Mouse (Mus musculus) ES-Bruce4 (cell line): Measurements from ENCODE around the gene Ndel1. TPM values are rescaled to one million over a fixed set of nuclear protein-coding genes. Genes with fewer than 3 reads are reported as not detected.

Source experiments
- H3K27ac ChIP-seq: 2 replicates; pipeline ENCODE4 v1.5.1; 2012; ENCODE audit warnings: low read length, inconsistent platforms; ENCODE audit not compliant: insufficient read depth
- H3K27me3 ChIP-seq: 2 replicates; pipeline ENCODE4 v1.6.1; 2012; ENCODE audit warnings: mild to moderate bottlenecking, low read length, inconsistent platforms; ENCODE audit not compliant: control insufficient read depth, poor library complexity, insufficient read depth, severe bottlenecking
- H3K36me3 ChIP-seq: 2 replicates; pipeline ENCODE4 v1.6.1; 2012; ENCODE audit warnings: inconsistent platforms, mild to moderate bottlenecking, low read length, moderate library complexity; ENCODE audit not compliant: control insufficient read depth, poor library complexity, insufficient read depth, severe bottlenecking
- H3K4me1 ChIP-seq: one replicate; pipeline ENCODE4 v1.8.1; 2011; ENCODE audit warnings: low read length; ENCODE audit not compliant: control insufficient read depth, insufficient read depth
- H3K4me3 ChIP-seq: 2 replicates; pipeline ENCODE4 v1.5.1; 2011; ENCODE audit warnings: low read depth, mild to moderate bottlenecking, low read length
- H3K9ac ChIP-seq: 2 replicates; pipeline ENCODE4 v1.6.1; 2012; ENCODE audit warnings: low read depth, mild to moderate bottlenecking, inconsistent platforms; ENCODE audit not compliant: poor library complexity, severe bottlenecking
- H3K9me3 ChIP-seq: replicated peaks from 2 replicates; pipeline ENCODE4 v1.6.1; 2012; ENCODE audit warnings: mild to moderate bottlenecking, low read length, inconsistent platforms; ENCODE audit not compliant: control insufficient read depth, poor library complexity, insufficient read depth, severe bottlenecking
- CTCF ChIP-seq: IDR thresholded peaks from one replicate; pipeline ENCODE4 v1.8.1; 2011; ENCODE audit warnings: low read depth, low read length
- EP300 ChIP-seq: IDR thresholded peaks from 2 replicates; pipeline ENCODE4 v1.6.1; 2011; ENCODE audit warnings: low read depth, low read length; ENCODE audit not compliant: insufficient read depth
- POLR2A ChIP-seq: IDR thresholded peaks from one replicate; pipeline ENCODE4 v1.8.1; 2011; ENCODE audit warnings: low read length; ENCODE audit not compliant: insufficient read depth
- polyA plus RNA-seq: library from polyadenylated mRNA; stranded (reverse); fragments of >200 nt; gene quantifications from 2 replicates; pipeline ENCODE4 v1.2.4, GENCODE M21; 2011; ENCODE audit warnings: low read depth; ENCODE audit not compliant: missing spikeins, insufficient read depth, insufficient read length

Gene Ndel1
- polyA plus RNA-seq, 1 experiment, result 71.7 TPM

DNA sequence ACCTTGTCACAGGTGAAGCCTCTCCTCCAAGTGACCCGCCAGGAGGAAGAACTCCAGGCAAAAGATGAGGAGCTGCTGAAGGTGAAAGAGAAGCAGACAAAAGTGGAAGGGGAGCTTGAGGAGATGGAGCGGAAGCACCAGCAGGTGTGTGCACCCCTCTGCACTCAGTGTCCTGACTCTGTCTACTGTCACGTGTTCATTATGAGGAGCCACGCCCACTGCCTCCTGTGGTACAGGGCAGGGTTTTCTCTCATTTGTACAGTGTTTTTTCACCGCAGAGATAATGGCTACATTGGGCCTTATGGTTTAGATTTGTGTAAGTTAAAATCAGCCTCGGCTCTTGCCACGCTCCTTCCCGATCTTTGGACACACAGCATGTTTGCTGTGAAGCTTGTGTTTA is 85.8 kb downstream of the Ndel1 start:
- Histone ChIP-seq H3K4me3 (peak overlapping the region; percentile 24), H3K9ac (no peak overlapping the region), H3K4me1 (no peaks in the 10 kb centered on the region), H3K36me3 (peaks cover 25% of the 10 kb centered on the region), H3K9me3 (no peaks in the 10 kb centered on the region), H3K27ac (no peak overlapping the region), H3K27me3 (no peaks in the 10 kb centered on the region)
- TF ChIP-seq POLR2A, result no peak
- TF ChIP-seq CTCF, result no peak
- TF ChIP-seq EP300, result no peak

DNA sequence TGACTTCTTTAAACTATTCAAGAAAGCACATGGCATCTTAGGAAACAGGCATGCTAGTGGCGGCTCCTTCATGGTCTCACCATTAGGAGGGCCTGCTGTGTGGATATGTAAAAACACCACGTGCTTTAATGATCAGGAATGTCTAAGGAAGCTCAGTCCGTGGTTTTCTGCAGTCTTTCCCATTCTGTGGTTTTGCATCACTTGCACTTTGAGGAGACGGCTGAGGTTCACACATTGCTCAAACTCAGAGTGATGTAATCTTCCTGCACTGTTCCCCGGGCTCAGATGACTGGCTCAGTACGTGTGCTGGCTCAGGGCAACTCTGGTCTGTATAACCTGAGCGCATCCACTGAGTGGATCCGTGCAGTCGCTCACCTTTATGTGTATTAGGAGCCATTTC is 89.3 kb downstream of the Ndel1 start:
- no peak for TF ChIP-seq EP300
- TF ChIP-seq CTCF, result no peak
- TF ChIP-seq POLR2A, result no peak
- no peaks in the 10 kb centered on the region for H3K27me3 ChIP-seq
- H3K9ac ChIP-seq, result no peak overlapping the region
- no peaks in the 10 kb centered on the region for H3K4me1 ChIP-seq
- H3K36me3 ChIP-seq, result peaks cover 11% of the 10 kb centered on the region
- H3K9me3 ChIP-seq, result no peaks in the 10 kb centered on the region
- H3K27ac ChIP-seq, result no peak overlapping the region
- no peak overlapping the region for H3K4me3 ChIP-seq

- Histone ChIP-seq H3K4me3 (no peak overlapping the region), H3K4me1 (no peaks in the 10 kb centered on the region), H3K36me3 (peaks cover 8% of the 10 kb centered on the region), H3K9ac (no peak overlapping the region), H3K27ac (no peak overlapping the region), H3K27me3 (no peaks in the 10 kb centered on the region), H3K9me3 (no peaks in the 10 kb centered on the region)
- no peak for TF ChIP-seq CTCF
- TF ChIP-seq POLR2A, result no peak
- TF ChIP-seq EP300, result no peak
These were observed 91.1 kb downstream of the Ndel1 start for GRCm38 (mm10) chr11:68780466-68781114.

GRCm38 (mm10) chr11:68779735-68780465 is 91.8 kb downstream of the Ndel1 start:
- Histone ChIP-seq H3K9ac (no peak overlapping the region), H3K4me1 (no peaks in the 10 kb centered on the region), H3K27me3 (no peaks in the 10 kb centered on the region), H3K27ac (no peak overlapping the region), H3K9me3 (no peaks in the 10 kb centered on the region), H3K4me3 (no peak overlapping the region), H3K36me3 (peaks cover 8% of the 10 kb centered on the region)
- TF ChIP-seq EP300, result no peak

- no peak overlapping the region for H3K9ac ChIP-seq
- H3K4me1 ChIP-seq, result no peaks in the 10 kb centered on the region
- TF ChIP-seq CTCF, result no peak
- TF ChIP-seq EP300, result no peak
- TF ChIP-seq POLR2A, result no peak
- H3K4me3 ChIP-seq, result no peak overlapping the region
- H3K9me3 ChIP-seq, result no peaks in the 10 kb centered on the region
- H3K27ac ChIP-seq, result no peak overlapping the region
- peaks cover 2% of the 10 kb centered on the region; the same call in 1 of the 2 replicates for H3K36me3 ChIP-seq
- no peaks in the 10 kb centered on the region for H3K27me3 ChIP-seq
These were observed 92.8 kb downstream of the Ndel1 start for GRCm38 (mm10) chr11:68778855-68779254.

DNA sequence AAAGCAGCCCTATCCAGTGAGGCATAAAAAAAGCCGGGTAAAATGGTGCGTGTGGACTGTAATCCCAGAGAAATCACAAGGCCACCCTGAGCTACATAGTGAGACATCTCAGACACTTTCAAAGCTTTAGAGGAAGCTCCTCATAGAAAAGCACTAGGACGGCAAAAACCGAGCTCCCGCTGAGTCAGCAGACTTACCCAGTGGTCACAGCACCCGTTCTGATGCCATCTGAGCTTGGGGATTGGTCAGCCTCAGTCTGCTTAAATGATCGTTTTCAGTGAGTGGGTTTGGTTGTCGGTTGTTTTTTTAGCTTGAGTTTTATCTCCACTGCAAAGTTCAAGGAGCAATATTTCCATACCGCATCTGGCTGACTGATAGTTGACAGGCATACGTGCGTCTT is 93.7 kb downstream of the Ndel1 start:
- Histone ChIP-seq H3K36me3 (peaks cover 3% of the 10 kb centered on the region; the same call in 1 of the 2 replicates), H3K4me3 (no peak overlapping the region), H3K27me3 (no peaks in the 10 kb centered on the region), H3K27ac (no peak overlapping the region), H3K4me1 (no peaks in the 10 kb centered on the region), H3K9me3 (no peaks in the 10 kb centered on the region), H3K9ac (no peak overlapping the region)
- no peak for TF ChIP-seq EP300
- TF ChIP-seq POLR2A, result no peak
- no peak for TF ChIP-seq CTCF
